Mouse (Mus musculus) gastrocnemius, postnatal 4 days (tissue): Measurements from ENCODE around the gene Etfbkmt. TPM values are rescaled to one million over a fixed set of nuclear protein-coding genes. Genes with fewer than 3 reads are reported as not detected.
"Not testable (repeated sequence)": the region's sequence is repeated elsewhere in the genome, so short reads cannot be mapped to it uniquely, and the experiment has no call there.

ENCODE experiments used
- DNase-seq, 2 experiments: peaks; one replicate each; pipeline ENCODE4 v3.0.0; 2021 to 2022; ENCODE audit warnings: low spot score in 2 of 2, mixed read lengths in 2 of 2
- total RNA-seq, 2 experiments: library from RNA; stranded (reverse); gene quantifications; 2 replicates each; pipeline ENCODE4 v1.2.3; 2021

Gene Etfbkmt
- total RNA-seq, 2 experiments from 2014 or later, result 8.0 to 9.0 TPM

- DNase-seq, result peak in 1 of 2 experiments; percentile 20
Measured at GRCm38 (mm10) chr6:149132311-149133077, 7.2 kb upstream of the Etfbkmt start.

GRCm38 (mm10) chr6:149134391-149135150 is 5.1 kb upstream of the Etfbkmt start:
- DNase-seq, result no peak

- DNase-seq, result no peak
Measured at GRCm38 (mm10) chr6:149135631-149136030, 4.0 kb upstream of the Etfbkmt start.

- no peak for DNase-seq
Measured at GRCm38 (mm10) chr6:149137936-149138335, 1.7 kb upstream of the Etfbkmt start.

GRCm38 (mm10) chr6:149139011-149139410 is 638 bp upstream of the Etfbkmt start:
- DNase-seq, result no peak

- peak; percentile 66 to 84 for DNase-seq
Measured at GRCm38 (mm10) chr6:149141393-149142173, 1.9 kb downstream of the Etfbkmt start.

- no peak for DNase-seq
Measured at GRCm38 (mm10) chr6:149145143-149145542, 5.5 kb downstream of the Etfbkmt start.

GRCm38 (mm10) chr6:149148436-149149229 is 9.0 kb downstream of the Etfbkmt start:
- no peak for DNase-seq

GRCm38 (mm10) chr6:149152119-149152518 is 12.5 kb downstream of the Etfbkmt start:
- DNase-seq, result no peak

GRCm38 (mm10) chr6:149153473-149154115 is 13.9 kb downstream of the Etfbkmt start:
- DNase-seq, result no peak

GRCm38 (mm10) chr6:149154116-149155030 is 14.7 kb downstream of the Etfbkmt start:
- DNase-seq, result no peak

GRCm38 (mm10) chr6:149155031-149155841 is 15.6 kb downstream of the Etfbkmt start:
- DNase-seq, result no peak

- not testable (repeated sequence) for DNase-seq
Measured at GRCm38 (mm10) chr6:149167038-149167437, 27.4 kb downstream of the Etfbkmt start.

GRCm38 (mm10) chr6:149167672-149168071 is 28.0 kb downstream of the Etfbkmt start:
- DNase-seq, result no peak

- no peak for DNase-seq
Measured at GRCm38 (mm10) chr6:149168436-149168835, 28.8 kb downstream of the Etfbkmt start.

- not testable (repeated sequence) for DNase-seq
Measured at GRCm38 (mm10) chr6:149169965-149170364, 30.3 kb downstream of the Etfbkmt start.

GRCm38 (mm10) chr6:149173831-149174625 is 34.4 kb downstream of the Etfbkmt start:
- peak in 1 of 2 experiments; percentile 17 for DNase-seq
